Mouse (Mus musculus) R1 (cell line): ENCODE measurements around the gene Lamc3.

Source experiments
- DNase-seq: peaks from one replicate; pipeline ENCODE4 v3.0.0-alpha.2; 2018; ENCODE audit warnings: low read depth, low spot score

The Lamc3 gene

GRCm38 (mm10) chr2:31934551-31934950 lies 47.5 kb downstream of the Lamc3 start:
- DNase-seq = no peak

GRCm38 (mm10) chr2:31935054-31935453 lies 48.0 kb downstream of the Lamc3 start:
- no peak for DNase-seq

GRCm38 (mm10) chr2:31938298-31938697 lies 51.2 kb downstream of the Lamc3 start:
- no peak for DNase-seq

GRCm38 (mm10) chr2:31943011-31943410 lies 55.9 kb downstream of the Lamc3 start:
- no peak for DNase-seq

GRCm38 (mm10) chr2:31945580-31945979 lies 58.5 kb downstream of the Lamc3 start:
- no peak for DNase-seq

GRCm38 (mm10) chr2:31948392-31948791 lies 61.3 kb downstream of the Lamc3 start:
- peak; percentile 39 for DNase-seq

- no peak for DNase-seq
These were observed 61.7 kb downstream of the Lamc3 start for GRCm38 (mm10) chr2:31948801-31949200.

GRCm38 (mm10) chr2:31950058-31950871 lies 63.2 kb downstream of the Lamc3 start, which contains the start of gene Aif1l:
Gene Aif1l, plus strand, starts transcription at chr2:31950139.
- peak; percentile 67 for DNase-seq

- no peak for DNase-seq
These were observed 63.9 kb downstream of the Lamc3 start for GRCm38 (mm10) chr2:31950966-31951365.

GRCm38 (mm10) chr2:31952236-31952635 lies 65.1 kb downstream of the Lamc3 start:
- no peak for DNase-seq

GRCm38 (mm10) chr2:31952725-31953124 lies 65.6 kb downstream of the Lamc3 start:
- no peak for DNase-seq

GRCm38 (mm10) chr2:31953687-31954086 lies 66.6 kb downstream of the Lamc3 start:
- no peak for DNase-seq

- DNase-seq = no peak
These were observed 67.7 kb downstream of the Lamc3 start for GRCm38 (mm10) chr2:31954779-31955181.

- DNase-seq = no peak
These were observed 68.6 kb downstream of the Lamc3 start for GRCm38 (mm10) chr2:31955686-31956085.

GRCm38 (mm10) chr2:31957211-31957610 lies 70.1 kb downstream of the Lamc3 start:
- DNase-seq = no peak

GRCm38 (mm10) chr2:31960986-31961385 lies 73.9 kb downstream of the Lamc3 start:
- DNase-seq = no peak

- no peak for DNase-seq
These were observed 74.7 kb downstream of the Lamc3 start for GRCm38 (mm10) chr2:31961791-31962222.

- no peak for DNase-seq
These were observed 75.6 kb downstream of the Lamc3 start for GRCm38 (mm10) chr2:31962501-31963224.

GRCm38 (mm10) chr2:31963491-31963890 lies 76.4 kb downstream of the Lamc3 start:
- no peak for DNase-seq

GRCm38 (mm10) chr2:31964191-31964590 lies 77.1 kb downstream of the Lamc3 start:
- DNase-seq = no peak

- peak; percentile 65 for DNase-seq
These were observed 78.0 kb downstream of the Lamc3 start for GRCm38 (mm10) chr2:31965110-31965509.

- peak; percentile 62 for DNase-seq
These were observed 79.7 kb downstream of the Lamc3 start for GRCm38 (mm10) chr2:31966801-31967200.

GRCm38 (mm10) chr2:31972589-31972988 lies 85.5 kb downstream of the Lamc3 start:
- DNase-seq = no peak
